In the genomic region with DNA sequence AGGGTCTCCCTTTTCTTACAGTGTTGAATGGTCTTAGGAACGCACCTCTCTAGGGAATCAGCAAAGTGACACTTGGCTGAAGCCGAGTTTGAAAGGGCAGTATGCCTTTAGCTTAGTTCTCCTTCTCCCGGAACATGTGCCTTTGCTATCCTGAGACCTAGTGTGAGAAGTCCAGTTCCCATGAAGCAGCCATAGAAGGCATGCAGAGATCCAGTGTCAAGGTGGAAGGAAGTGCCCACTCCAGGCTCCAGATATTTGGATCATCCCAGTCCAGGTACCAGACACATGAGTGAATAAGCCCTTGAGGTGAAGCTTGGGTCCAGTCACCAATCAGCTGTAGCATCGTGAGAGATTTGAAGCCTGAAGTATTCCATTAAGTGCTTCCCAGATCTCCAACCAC, we compare ENCODE assay signal across 51 mouse cellular contexts. TPM values are rescaled to one million over a fixed set of nuclear protein-coding genes. Genes with fewer than 3 reads are reported as not detected.
"Had no signal": no experiment of that assay in that cellular context is flagged by ENCODE, and none has a peak within 500 bp of the region (broad histone marks: within the 10 kb centered on the region; RNA-seq: fewer than 3 reads in every experiment).

No protein-coding gene starts in this region.

- H3K9ac ChIP-seq: heart, embryonic 12.5 days; heart, embryonic 13.5 days; heart, embryonic 15.5 days; hindbrain, embryonic 12.5 days; hindbrain, embryonic 13.5 days; hindbrain, embryonic 14.5 days; hindbrain, embryonic 15.5 days; intestine, embryonic 15.5 days; kidney, embryonic 15.5 days had no signal

- H3K9me3 ChIP-seq: heart, embryonic 10.5 days; heart, embryonic 12.5 days; heart, embryonic 13.5 days; heart, embryonic 15.5 days; hindbrain, embryonic 10.5 days; hindbrain, embryonic 12.5 days; hindbrain, embryonic 13.5 days; hindbrain, embryonic 15.5 days; intestine, embryonic 15.5 days; kidney, embryonic 15.5 days had no signal

- H3K4me2 ChIP-seq: heart, embryonic 12.5 days; heart, embryonic 13.5 days; heart, embryonic 15.5 days; hindbrain, embryonic 12.5 days; hindbrain, embryonic 13.5 days; hindbrain, embryonic 14.5 days; hindbrain, embryonic 15.5 days; intestine, embryonic 15.5 days; kidney, embryonic 15.5 days had no signal

- DNase-seq: heart, postnatal 10 days; heart, postnatal 14 days; heart, postnatal 36 days; heart, postnatal 4 days; kidney, adult 11 months; kidney, adult 18-20 months; kidney, adult 2 months; kidney, adult 8-10 months; kidney, adult 9 months; kidney, postnatal 10 days; kidney, postnatal 14 days; kidney, postnatal 25 days; kidney, postnatal 36 days; kidney, postnatal 4 days; layer of hippocampus, adult 9-11 months; layer of hippocampus, postnatal 36 days had no signal

- H3K27ac ChIP-seq: heart, embryonic 10.5 days; heart, embryonic 13.5 days; heart, embryonic 15.5 days; hindbrain, embryonic 10.5 days; hindbrain, embryonic 12.5 days; hindbrain, embryonic 13.5 days; hindbrain, embryonic 14.5 days; hindbrain, embryonic 15.5 days; hindbrain, postnatal 0 days; intestine, embryonic 15.5 days; kidney, embryonic 15.5 days; kidney, postnatal 0 days; layer of hippocampus, adult 2 months; left cerebral cortex, adult 2 months had no signal

- ATAC-seq: hindbrain, embryonic 16.5 days; hindbrain, postnatal 0 days; inflammation-experienced regulatory T-cells, adult 6 months; intestine, embryonic 15.5 days; intestine, embryonic 16.5 days; intestine, postnatal 0 days had no signal

- H3K4me1 ChIP-seq: heart, embryonic 10.5 days; heart, embryonic 12.5 days; heart, embryonic 13.5 days; heart, embryonic 15.5 days; hindbrain, embryonic 10.5 days; hindbrain, embryonic 12.5 days; hindbrain, embryonic 13.5 days; hindbrain, embryonic 15.5 days; intestine, embryonic 15.5 days; kidney, embryonic 15.5 days had no signal

- H3K27me3 ChIP-seq: heart, embryonic 12.5 days; heart, embryonic 13.5 days; heart, embryonic 15.5 days; hindbrain, embryonic 12.5 days; hindbrain, embryonic 13.5 days; hindbrain, embryonic 15.5 days; intestine, embryonic 15.5 days; kidney, embryonic 15.5 days had no signal

- H3K4me3 ChIP-seq: heart, embryonic 10.5 days; heart, embryonic 12.5 days; heart, embryonic 13.5 days; heart, embryonic 15.5 days; hindbrain, embryonic 10.5 days; hindbrain, embryonic 12.5 days; hindbrain, embryonic 13.5 days; hindbrain, embryonic 15.5 days; intestine, embryonic 15.5 days; kidney, embryonic 15.5 days; layer of hippocampus, adult 2 months; left cerebral cortex, adult 2 months had no signal

RNA-seq across cellular contexts. Expression of a gene that starts 6.7 kb away (rescaled TPM):
- total RNA-seq: hematopoietic stem cell, adult 5-6 weeks; hindbrain, postnatal 0 days; layer of hippocampus, postnatal 14 days had no signal
- polyA plus RNA-seq: heart, embryonic 10.5 days; heart, embryonic 12.5 days; heart, embryonic 13.5 days; heart, embryonic 14.5 days; heart, embryonic 16.5 days; hindbrain, embryonic 10.5 days; hindbrain, embryonic 11.5 days; hindbrain, embryonic 12.5 days; hindbrain, embryonic 13.5 days; hindbrain, embryonic 14.5 days; hindbrain, embryonic 15.5 days; hindbrain, embryonic 16.5 days; hindbrain, postnatal 0 days; intestine, embryonic 14.5 days; intestine, embryonic 16.5 days; intestine, postnatal 0 days; kidney, embryonic 14.5 days; kidney, embryonic 15.5 days; kidney, embryonic 16.5 days; kidney, postnatal 0 days; large intestine, adult 2 months had no signal

RNA-seq across cellular contexts. Expression of a gene that starts 9.4 kb away (rescaled TPM):
- total RNA-seq: heart, postnatal 10 days; heart, postnatal 14 days; heart, postnatal 25 days; heart, postnatal 36 days; heart, postnatal 4 days; hematopoietic stem cell, adult 5-6 weeks; hindbrain, postnatal 0 days; layer of hippocampus, adult 18-20 months; layer of hippocampus, adult 2 months; layer of hippocampus, adult 8-10 months; layer of hippocampus, postnatal 10 days; layer of hippocampus, postnatal 14 days; layer of hippocampus, postnatal 25 days; layer of hippocampus, postnatal 36 days; left cerebral cortex, adult 18-20 months; left cerebral cortex, adult 2 months had no signal
- polyA plus RNA-seq: heart, embryonic 10.5 days; heart, embryonic 12.5 days; heart, embryonic 13.5 days; heart, embryonic 14.5 days; heart, embryonic 15.5 days; heart, embryonic 16.5 days; heart, postnatal 0 days; hindbrain, embryonic 10.5 days; hindbrain, embryonic 11.5 days; hindbrain, embryonic 12.5 days; hindbrain, embryonic 13.5 days; hindbrain, embryonic 14.5 days; hindbrain, embryonic 15.5 days; hindbrain, embryonic 16.5 days; hindbrain, postnatal 0 days; inflammation-experienced regulatory T-cells, adult 6 months; intestine, embryonic 14.5 days; intestine, embryonic 15.5 days; intestine, embryonic 16.5 days; intestine, postnatal 0 days; kidney, adult 2 months; kidney, embryonic 14.5 days; kidney, embryonic 15.5 days; kidney, embryonic 16.5 days; kidney, postnatal 0 days; large intestine, adult 2 months had no signal

RNA-seq across cellular contexts. Expression of a gene that starts 10.7 kb away (rescaled TPM):
- total RNA-seq: hindbrain, postnatal 0 days; layer of hippocampus, adult 2 months had no signal
- polyA plus RNA-seq: inflammation-experienced regulatory T-cells, adult 6 months had no signal

RNA-seq across cellular contexts. Expression of a gene that starts 30.8 kb away (rescaled TPM):
- total RNA-seq: heart, postnatal 10 days; heart, postnatal 14 days; heart, postnatal 25 days; heart, postnatal 36 days; heart, postnatal 4 days; hematopoietic stem cell, adult 5-6 weeks; hindbrain, postnatal 0 days; layer of hippocampus, adult 18-20 months; layer of hippocampus, adult 2 months; layer of hippocampus, postnatal 10 days; layer of hippocampus, postnatal 14 days; layer of hippocampus, postnatal 25 days; layer of hippocampus, postnatal 36 days; left cerebral cortex, adult 18-20 months; left cerebral cortex, adult 2 months had no signal
- polyA plus RNA-seq: kidney, adult 2 months; large intestine, adult 2 months had no signal
